Mouse (Mus musculus) kidney, embryonic 14.5 days (tissue): ENCODE data around the gene Ctdspl. TPM values are rescaled to one million over a fixed set of nuclear protein-coding genes. Genes with fewer than 3 reads are reported as not detected.

Experiments
- ATAC-seq: fragments of 200-750 bp; cut with Nextera tagmentation; 2 replicates; pipeline ENCODE4 v1.8.0; 2017; ENCODE audit warnings: moderate number of reproducible peaks, mild to moderate bottlenecking, moderate TSS enrichment, moderate library complexity; ENCODE audit not compliant: low FRiP score, low TSS enrichment
- H3K27ac ChIP-seq: fragments of 300-500 bp; sonication (generic); 2 replicates; pipeline ENCODE4 v1.5.1; 2014; ENCODE audit warnings: low read depth, mild to moderate bottlenecking, low read length, moderate library complexity, mixed read lengths
- H3K27me3 ChIP-seq: fragments of 300-500 bp; sonication (generic); 2 replicates; pipeline ENCODE4 v1.6.1; 2014; ENCODE audit warnings: mild to moderate bottlenecking, low read length; ENCODE audit not compliant: control insufficient read depth, insufficient read depth
- H3K36me3 ChIP-seq: fragments of 300-500 bp; sonication (generic); 2 replicates; pipeline ENCODE4 v1.6.1; 2014; ENCODE audit warnings: low read length, mixed read lengths; ENCODE audit not compliant: control insufficient read depth, insufficient read depth
- H3K4me1 ChIP-seq: fragments of 300-500 bp; sonication (generic); 2 replicates; pipeline ENCODE4 v1.6.1; 2014; ENCODE audit warnings: low read length, mixed read lengths; ENCODE audit not compliant: control insufficient read depth, insufficient read depth
- H3K4me2 ChIP-seq: fragments of 300-500 bp; sonication (generic); replicated peaks from 2 replicates; pipeline ENCODE4 v1.6.1; 2014; ENCODE audit warnings: low read depth, mild to moderate bottlenecking, low read length
- H3K4me3 ChIP-seq: fragments of 300-500 bp; sonication (generic); 2 replicates; pipeline ENCODE4 v1.5.1; 2014; ENCODE audit warnings: mild to moderate bottlenecking, low read length
- H3K9ac ChIP-seq: fragments of 300-500 bp; sonication (generic); 2 replicates; pipeline ENCODE4 v1.6.1; 2014; ENCODE audit warnings: low read depth, mild to moderate bottlenecking, low read length, moderate library complexity
- H3K9me3 ChIP-seq: fragments of 300-500 bp; sonication (generic); 2 replicates; pipeline ENCODE4 v1.6.1; 2016; ENCODE audit warnings: low read length; ENCODE audit not compliant: control insufficient read depth
- WGBS: fragments of 180-500 bp; shearing (Covaris S2); extraction: QIAGEN DNeasy Blood & Tissue Kit; methylation state at CpG from one replicate; pipeline ENCODE4 v1.1.7; 2014; 5-methylcytosine and 5-hydroxymethylcytosine counted together
- polyA plus RNA-seq: library from polyadenylated mRNA; unstranded; fragments of >200 nt; fragmentation: Nextera tagmentation; extraction: Ambion mirVana; gene quantifications from 2 replicates; pipeline ENCODE4 v1.2.1, GENCODE M21; 2014

Gene Ctdspl
- polyA plus RNA-seq, 1 experiment from 2014 or later: 31.2 TPM

GRCm38 (mm10) chr9:119027337-119027736 lies 101.1 kb downstream of the Ctdspl start:
- Histone ChIP-seq H3K27me3 (no peaks in the 10 kb centered on the region), H3K4me2 (no peak overlapping the region), H3K9ac (no peak overlapping the region), H3K36me3 (peaks cover 15% of the 10 kb centered on the region; the same call in 1 of the 2 replicates), H3K9me3 (no peaks in the 10 kb centered on the region), H3K27ac (no peak overlapping the region), H3K4me3 (no peak overlapping the region), H3K4me1 (peaks cover 29% of the 10 kb centered on the region)
- no peak for ATAC-seq
- 89% methylated on average over 7 of the region's 7 CpGs for WGBS

DNA sequence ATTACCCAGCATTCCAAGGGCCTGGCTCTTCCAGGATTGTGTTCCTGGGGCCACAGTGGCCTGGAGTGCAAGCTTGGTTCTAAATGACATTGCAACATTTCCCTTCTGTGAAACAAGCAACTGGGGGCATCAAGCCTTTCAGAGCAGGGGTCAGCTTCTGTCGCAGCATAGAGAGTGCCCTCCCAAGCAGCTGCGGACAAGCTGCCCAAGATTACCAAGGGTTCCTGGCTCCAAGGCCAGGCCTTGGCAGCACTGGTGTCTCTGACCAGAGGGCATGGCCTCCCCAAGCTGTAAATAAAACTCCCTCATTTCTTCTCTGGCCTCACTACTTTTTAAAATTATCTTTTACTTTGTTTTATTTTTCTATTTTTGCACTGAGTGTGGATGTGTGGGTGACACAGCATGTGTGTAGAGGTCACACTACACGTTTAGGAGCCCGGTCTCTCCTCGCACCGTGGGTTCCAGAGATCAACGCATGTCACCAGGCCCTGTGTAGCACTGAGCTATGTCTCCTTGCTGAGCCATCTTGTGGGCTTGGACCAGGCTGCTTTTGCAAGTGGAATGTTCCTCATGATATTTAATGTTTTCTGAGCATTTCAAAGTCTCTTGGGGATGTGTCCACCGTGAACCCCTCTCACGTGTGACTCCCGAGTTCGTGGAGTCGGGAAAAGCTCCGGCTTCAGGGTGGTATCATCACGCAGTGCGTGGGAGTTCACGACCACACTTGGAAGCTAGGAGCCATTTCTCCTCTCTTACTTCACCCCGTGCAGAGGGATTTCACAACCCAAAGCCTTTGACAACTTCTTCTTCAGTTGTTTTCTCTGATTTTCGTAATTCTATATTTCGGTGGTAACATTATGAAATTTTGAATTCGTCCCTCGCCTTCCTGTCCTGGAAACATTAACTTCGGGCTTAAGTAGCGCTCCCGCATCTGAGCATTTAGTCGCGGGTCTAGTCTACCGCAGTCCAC lies 102.3 kb downstream of the Ctdspl start:
- 93% methylated on average over 27 of the region's 27 CpGs for WGBS
- Histone ChIP-seq H3K27ac (no peak overlapping the region), H3K4me2 (no peak overlapping the region), H3K4me1 (peaks cover 41% of the 10 kb centered on the region), H3K27me3 (no peaks in the 10 kb centered on the region), H3K4me3 (no peak overlapping the region), H3K9me3 (no peaks in the 10 kb centered on the region), H3K36me3 (peaks cover 18% of the 10 kb centered on the region; the same call in 1 of the 2 replicates), H3K9ac (no peak overlapping the region)
- ATAC-seq: no peak

DNA sequence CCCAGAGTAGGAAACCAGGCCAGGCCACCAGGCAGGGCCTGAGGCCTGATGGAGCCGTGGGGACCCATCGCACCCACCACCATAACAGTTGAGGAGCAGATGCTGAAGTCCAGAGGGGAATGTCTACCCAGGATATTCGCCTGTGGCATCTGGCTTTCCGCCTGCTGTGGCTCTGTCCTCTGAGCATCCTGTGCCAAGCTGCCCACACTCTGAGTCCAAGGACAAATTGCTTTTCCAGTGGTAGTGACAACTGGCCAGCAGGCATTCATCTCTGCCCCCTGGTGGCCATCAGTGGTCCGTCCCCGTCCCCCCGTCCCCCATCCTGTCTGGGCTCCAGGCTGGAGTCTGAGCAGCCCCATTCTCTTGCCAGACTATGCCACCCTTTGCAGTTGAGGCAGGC lies 103.3 kb downstream of the Ctdspl start:
- no peak for ATAC-seq
- Histone ChIP-seq H3K4me2 (no peak overlapping the region), H3K9me3 (no peaks in the 10 kb centered on the region), H3K36me3 (peaks cover 28% of the 10 kb centered on the region), H3K4me1 (peaks cover 36% of the 10 kb centered on the region), H3K4me3 (no peak overlapping the region), H3K9ac (no peak overlapping the region), H3K27me3 (no peaks in the 10 kb centered on the region), H3K27ac (no peak overlapping the region)
- 62% methylated on average over 7 of the region's 7 CpGs for WGBS

DNA sequence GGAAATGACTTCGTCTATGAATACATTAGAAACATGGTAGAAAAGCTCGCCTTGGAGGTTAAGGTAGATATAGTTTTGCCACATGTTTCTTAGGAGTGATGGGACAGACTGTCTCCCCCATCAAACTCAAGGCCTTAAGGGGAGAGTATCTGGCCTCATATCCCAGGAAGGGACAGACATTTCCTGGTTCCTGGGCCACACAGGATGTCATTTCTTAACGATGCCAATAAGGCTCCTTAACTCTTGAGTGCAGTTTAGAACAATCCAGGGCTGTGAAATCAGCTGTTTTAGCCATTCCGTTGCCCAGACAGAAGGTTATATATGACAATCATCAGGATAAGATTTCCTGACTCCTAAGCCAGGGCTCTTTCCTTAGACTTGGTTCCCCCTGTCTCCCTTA lies 104.8 kb downstream of the Ctdspl start:
- peaks cover 38% of the 10 kb centered on the region for H3K36me3 ChIP-seq

DNA sequence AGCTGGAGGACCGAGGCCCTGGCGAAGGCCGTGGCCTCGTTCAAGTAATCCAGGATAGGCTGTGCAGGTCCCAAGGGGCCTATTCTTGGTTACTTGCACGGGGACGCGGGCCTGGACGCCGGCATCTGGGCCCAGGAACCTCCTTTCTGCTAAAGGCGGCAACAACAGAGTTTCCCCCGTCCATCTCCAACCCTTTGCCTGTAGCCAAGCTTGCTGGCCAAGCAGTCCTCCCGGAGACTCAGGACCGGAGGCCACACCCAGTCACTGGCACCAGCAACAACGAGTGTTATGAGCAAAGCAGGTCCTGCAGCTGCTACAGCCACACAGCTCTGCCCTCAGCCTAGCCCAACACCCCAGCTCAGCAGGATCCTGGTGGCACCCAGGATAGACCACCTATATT lies 105.5 kb downstream of the Ctdspl start:
- Histone ChIP-seq H3K9ac (0 out of 2 replicates have a peak overlapping the region, but pooled peaks have one; percentile 7), H3K9me3 (no peaks in the 10 kb centered on the region), H3K4me3 (no peak overlapping the region), H3K4me2 (no peak overlapping the region), H3K27ac (peak overlapping the region; percentile 18; the same call in 1 of the 2 replicates), H3K4me1 (peaks cover 26% of the 10 kb centered on the region), H3K36me3 (peaks cover 39% of the 10 kb centered on the region), H3K27me3 (no peaks in the 10 kb centered on the region)
- 82% methylated on average over 14 of the region's 14 CpGs for WGBS
- no peak for ATAC-seq

More for the DNA sequence above, 104.8 kb downstream of the Ctdspl start:
- WGBS: 85% methylated on average over 4 of the region's 4 CpGs
- no peaks in the 10 kb centered on the region for H3K27me3 ChIP-seq
- H3K9ac ChIP-seq: no peak overlapping the region
- H3K27ac ChIP-seq: no peak overlapping the region
- H3K4me1 ChIP-seq: peaks cover 27% of the 10 kb centered on the region
- no peak overlapping the region for H3K4me3 ChIP-seq
- no peaks in the 10 kb centered on the region for H3K9me3 ChIP-seq
- no peak for ATAC-seq
- no peak overlapping the region for H3K4me2 ChIP-seq

DNA sequence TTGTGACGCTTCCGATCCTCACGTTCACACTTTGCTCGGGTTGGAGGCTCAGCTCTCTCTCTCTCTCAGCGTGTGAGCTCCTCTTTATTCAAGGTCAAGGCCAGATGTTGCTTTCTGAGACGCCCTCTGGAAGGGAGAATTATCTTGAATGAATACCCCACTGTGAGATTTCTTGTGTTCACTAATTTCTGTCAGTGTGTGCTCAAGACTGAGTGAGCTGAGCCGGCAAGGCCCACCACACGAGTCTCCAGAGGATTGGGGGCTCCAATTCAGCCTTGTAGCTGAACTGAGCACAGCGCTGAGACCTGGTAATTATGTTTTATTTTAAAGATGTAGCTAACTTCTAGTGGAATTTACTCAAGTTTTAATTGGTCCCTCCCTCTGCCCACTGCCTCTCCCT lies 106.3 kb downstream of the Ctdspl start:
- Histone ChIP-seq H3K27me3 (no peaks in the 10 kb centered on the region), H3K4me3 (no peak overlapping the region), H3K27ac (peak overlapping the region; percentile 18; the same call in 1 of the 2 replicates), H3K9ac (no peak overlapping the region), H3K4me2 (no peak overlapping the region), H3K4me1 (peaks cover 27% of the 10 kb centered on the region), H3K9me3 (no peaks in the 10 kb centered on the region), H3K36me3 (peaks cover 40% of the 10 kb centered on the region)
- 71% methylated on average over 9 of the region's 9 CpGs for WGBS
- ATAC-seq: no peak

DNA sequence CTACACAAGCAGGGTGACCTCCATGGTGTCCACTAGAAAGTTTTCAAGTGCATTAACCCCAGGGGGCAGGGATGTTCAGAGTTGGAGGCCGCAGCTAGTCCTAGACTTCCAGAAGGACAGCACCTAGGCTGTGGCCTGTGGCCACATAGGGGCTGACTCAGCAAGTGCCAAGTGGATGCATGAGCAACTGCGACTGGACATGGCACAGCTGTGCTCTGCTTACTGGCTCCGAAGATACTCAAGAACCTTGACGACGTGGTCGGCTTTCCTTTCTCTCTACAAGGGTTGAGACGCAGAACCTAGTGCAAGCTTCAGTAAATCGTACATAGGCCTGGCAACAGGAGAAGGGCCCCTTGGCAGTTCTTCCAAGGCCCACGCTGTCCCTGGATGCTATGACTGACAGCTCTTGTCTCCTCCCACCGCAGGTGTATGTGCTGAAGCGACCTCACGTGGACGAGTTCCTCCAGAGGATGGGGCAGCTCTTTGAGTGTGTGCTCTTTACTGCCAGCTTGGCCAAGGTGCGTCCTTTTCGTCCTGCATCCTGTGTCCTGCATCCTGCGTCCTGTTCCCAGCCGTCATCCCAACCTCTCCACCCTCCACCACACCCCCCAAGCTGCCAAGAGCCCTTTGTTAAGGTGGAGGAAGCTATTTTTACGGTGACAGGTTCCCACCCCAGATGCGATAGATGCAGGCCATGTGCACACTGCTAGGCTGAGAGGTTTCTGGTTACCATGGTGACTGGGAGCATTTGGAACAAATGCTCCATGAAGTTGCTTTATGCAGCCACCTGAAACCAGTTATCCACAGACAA lies 107.1 kb downstream of the Ctdspl start:
- Histone ChIP-seq H3K36me3 (peaks cover 46% of the 10 kb centered on the region), H3K27me3 (no peaks in the 10 kb centered on the region), H3K27ac (0 out of 2 replicates have a peak overlapping the region, but pooled peaks have one; percentile 17), H3K9ac (no peak overlapping the region), H3K4me2 (no peak overlapping the region), H3K4me1 (peaks cover 27% of the 10 kb centered on the region), H3K4me3 (no peak overlapping the region), H3K9me3 (no peaks in the 10 kb centered on the region)
- ATAC-seq: peak; percentile 41; the same call in 1 of the 2 replicates
- WGBS: 59% methylated on average over 19 of the region's 19 CpGs

DNA sequence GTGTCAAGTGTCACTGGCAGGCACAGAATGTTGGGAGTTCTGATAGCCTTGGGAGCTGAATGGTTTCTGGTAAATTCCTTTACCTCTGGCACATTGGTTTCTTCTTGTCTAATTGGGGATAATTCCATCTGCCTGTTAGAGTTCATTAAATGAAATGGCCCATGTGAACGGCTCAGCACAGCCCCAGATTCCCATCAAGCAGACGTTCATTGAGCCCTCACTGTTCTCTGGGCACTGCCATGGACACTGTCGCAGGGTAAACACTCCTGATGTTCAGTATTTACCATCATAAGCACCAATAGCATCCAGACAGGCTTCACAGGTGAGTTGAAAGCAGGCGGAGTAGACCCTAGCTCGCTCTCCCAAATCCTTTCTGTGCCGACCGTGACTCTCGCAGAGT lies 107.8 kb downstream of the Ctdspl start:
- Histone ChIP-seq H3K9ac (no peak overlapping the region), H3K9me3 (no peaks in the 10 kb centered on the region), H3K4me1 (peaks cover 27% of the 10 kb centered on the region), H3K4me2 (no peak overlapping the region), H3K27ac (0 out of 2 replicates have a peak overlapping the region, but pooled peaks have one; percentile 2), H3K27me3 (no peaks in the 10 kb centered on the region), H3K4me3 (no peak overlapping the region), H3K36me3 (peaks cover 53% of the 10 kb centered on the region)
- 76% methylated on average over 8 of the region's 8 CpGs for WGBS
- no peak for ATAC-seq
